Mouse (Mus musculus): ENCODE data around the gene Gucd1.

Gene Gucd1

DNA sequence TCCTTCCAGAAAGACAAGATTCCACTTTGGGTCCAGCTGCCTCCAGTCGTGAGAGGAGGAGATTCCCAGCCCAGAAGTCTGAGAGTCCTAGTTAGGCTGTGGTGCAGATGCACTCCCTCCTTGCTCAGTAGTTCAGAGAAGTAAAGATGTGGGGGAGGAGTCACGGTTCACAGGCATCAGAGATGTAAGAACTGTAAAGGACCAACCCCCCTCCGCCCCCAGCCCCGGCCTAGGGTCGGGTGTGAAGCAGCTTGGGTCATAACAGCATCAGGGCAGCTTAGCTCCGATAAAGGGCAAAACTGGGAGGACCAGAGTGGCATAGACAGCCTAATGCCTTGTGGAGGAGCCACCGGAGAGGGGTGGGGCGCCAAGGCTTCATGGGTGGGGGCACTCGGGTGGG, 201.3 kb downstream of the Gucd1 start:
- no peak for DNase-seq

DNA sequence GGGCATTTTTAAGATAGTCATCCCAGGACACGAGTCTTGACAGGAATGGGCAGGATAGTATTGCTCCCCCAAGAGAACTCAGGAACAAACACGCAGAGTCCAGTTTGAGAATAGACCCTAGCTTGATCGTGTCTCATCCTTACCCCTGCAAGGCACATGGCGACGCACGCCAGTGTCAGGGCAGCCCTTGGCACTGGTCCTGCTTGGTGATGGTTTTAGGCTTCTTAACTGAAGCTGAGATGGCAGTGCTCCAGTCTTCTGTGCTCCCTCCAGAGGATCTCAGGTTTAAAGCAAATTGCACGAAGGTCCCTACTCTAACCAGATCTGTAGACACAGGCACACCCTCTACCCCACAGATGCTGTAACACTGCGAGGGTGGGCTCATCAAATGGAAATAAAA, 202.0 kb downstream of the Gucd1 start:
- no peak for DNase-seq

- peak; percentile 23 for DNase-seq
Measured at GRCm38 (mm10) chr10:75314190-75314980, 203.4 kb downstream of the Gucd1 start.

DNA sequence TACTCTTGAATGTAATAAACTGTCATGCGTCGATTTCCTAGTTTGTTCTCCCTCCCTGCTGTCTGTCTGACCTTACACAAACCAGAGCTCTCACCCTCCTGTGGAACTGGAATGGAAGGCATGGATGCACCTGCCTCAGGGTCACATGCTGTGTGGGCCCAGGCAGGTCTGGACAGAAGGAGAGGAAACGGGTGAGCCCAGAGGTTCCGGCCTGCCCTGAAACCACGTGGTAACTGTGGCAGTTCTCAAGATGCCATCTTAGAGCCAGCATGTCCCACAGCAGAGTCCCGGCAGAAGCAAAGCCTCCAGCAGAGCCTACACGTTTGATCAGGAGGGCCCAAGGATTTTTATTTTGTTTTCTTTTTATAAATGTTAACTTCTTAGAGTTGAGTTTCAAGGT, 205.4 kb downstream of the Gucd1 start:
- DNase-seq: no peak

- no peak for DNase-seq
Measured at GRCm38 (mm10) chr10:75307130-75307529, 210.6 kb downstream of the Gucd1 start.

DNA sequence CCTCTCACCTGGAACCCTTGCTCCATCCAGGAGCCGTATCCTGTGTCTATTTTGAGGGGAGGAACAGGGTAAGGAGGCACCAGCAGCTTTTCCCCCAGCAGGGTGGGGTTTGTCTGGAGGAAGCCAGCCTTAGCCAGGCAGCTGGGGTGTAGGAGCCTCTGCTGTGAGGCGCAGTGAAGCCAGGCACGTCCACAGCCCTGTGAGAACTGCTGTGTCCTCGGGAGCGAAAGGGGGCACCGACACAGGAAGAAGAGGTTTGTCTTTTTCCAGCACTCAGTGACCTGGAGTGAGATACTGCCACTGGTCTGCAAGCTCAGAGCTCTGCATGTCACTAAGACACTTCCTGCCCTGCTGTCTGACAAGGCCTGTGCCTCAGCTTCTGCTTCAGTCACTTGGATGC, 213.4 kb downstream of the Gucd1 start:
- no peak for DNase-seq

GRCm38 (mm10) chr10:75304049-75304405, 213.7 kb downstream of the Gucd1 start:
- DNase-seq: no peak

DNA sequence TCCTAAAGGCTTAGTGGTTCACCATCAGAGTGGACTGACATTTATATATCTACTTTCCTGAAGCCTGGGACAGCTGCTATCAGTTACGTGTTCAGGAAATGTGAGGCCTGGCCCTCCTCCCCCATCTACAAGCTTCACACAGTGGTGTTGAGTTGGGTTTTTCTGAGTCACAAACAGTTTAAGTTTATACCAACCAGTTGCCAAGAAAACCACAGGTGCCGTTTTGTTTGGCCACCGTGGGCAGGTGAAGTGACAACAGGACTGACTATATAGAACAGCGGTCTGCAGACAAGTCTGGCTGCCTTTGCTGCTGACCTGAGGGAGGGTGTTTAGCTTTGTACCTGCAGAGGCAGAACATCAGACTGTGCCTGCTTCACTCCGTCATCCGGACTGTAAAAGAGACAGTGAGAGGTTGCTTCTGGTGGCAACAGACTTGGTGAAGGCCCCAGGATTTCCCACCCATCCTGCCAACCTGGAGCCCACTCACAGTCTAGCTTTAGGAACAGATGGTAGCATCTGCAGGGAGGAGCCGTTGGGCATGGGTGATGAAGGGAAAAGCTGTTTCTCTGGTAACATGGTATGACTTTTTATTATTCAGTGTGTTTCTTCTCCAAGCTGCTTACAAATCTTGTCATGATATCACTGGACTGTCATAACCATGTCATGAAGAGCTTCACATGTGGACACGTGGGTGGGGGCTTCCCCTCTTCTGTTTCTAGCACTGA, 214.3 kb downstream of the Gucd1 start:
- DNase-seq: no peak

DNA sequence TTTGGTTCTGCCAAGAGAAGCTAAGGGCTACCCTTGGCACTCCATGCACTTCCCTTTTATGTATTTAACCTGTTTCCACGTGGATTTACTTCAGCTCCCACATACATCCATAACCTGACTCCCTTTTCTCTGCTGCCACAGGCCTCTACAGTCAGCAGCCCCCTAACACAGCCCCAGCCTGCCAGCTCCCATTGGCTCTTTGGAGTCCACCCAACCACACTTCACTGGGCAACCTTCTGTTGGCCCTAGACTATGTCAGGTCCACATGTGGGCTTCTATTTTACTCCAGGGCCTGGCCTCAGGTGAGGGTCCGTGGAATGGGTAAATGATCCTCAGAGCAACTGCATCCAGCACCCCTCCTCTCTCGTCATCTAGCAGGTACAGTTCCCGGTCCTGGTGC, 215.2 kb downstream of the Gucd1 start:
- DNase-seq: no peak

DNA sequence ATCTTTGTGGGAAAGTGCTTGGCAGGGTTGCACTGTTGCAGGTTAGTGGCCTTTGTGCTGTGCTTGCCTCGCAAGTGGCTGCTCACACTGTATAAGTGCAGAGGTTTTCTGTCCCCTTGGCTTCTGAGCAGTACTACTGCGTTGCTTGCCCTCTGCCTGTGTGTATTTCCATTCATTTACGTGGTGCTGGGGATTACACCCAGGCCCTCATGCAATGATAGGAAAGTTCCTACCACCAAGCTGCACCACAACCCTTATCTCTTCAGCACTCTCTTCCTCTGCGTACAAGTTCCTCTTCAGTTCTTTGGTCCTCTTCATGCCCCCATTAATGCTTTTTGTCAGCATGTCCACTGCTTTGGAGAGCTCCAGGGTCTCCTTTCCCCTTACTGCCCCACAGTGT, 215.8 kb downstream of the Gucd1 start:
- DNase-seq: no peak

DNA sequence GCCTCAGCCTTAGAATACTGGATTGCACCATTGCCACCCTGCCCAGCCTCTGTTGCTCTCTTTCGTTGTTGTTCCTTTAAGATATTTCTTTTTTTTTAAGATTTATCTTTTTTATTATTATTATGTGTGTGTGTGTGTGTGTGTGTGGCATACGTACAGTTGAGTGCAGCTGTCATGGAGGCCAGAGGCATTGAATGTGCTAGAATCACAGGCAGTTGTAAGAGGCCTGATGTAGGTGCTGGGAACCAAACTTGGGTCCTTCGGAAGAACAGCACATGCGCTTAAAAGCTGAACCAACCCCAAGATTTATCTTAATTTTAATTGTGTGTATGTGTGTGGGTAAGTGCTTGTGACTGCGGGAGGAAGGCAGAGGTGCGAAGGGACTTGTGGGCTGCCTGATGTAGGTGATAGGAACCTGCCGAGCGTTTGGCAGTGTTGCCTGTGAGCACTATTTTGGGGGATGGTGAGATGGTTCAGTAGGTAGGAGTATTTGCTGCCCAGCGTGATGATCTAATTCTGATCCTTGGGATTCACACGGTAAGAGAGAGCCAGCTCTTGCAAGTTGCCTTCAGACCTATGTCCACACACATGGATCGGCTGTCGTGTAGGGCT, 216.5 kb downstream of the Gucd1 start:
- DNase-seq: no peak

Data from kidney, adult 18-20 months (tissue).